Mouse (Mus musculus): ENCODE results near the gene Acr.

Acr gene

GRCm38 (mm10) chr15:89568114-89568513 lies at the start of gene Acr:
Acr (plus strand) TSS chr15:89568326.
- DNase-seq (ENCODE audit: low spot score), result no peak

GRCm38 (mm10) chr15:89521951-89522350 lies 46.2 kb upstream of the Acr start:
- no peak for DNase-seq (ENCODE audit: low spot score)

- no peak for DNase-seq (ENCODE audit: low spot score)
Measured at GRCm38 (mm10) chr15:89522566-89523282, 45.4 kb upstream of the Acr start.

GRCm38 (mm10) chr15:89523283-89523832 lies 44.8 kb upstream of the Acr start:
- DNase-seq (ENCODE audit: low spot score), result no peak

- no peak for DNase-seq (ENCODE audit: low spot score)
Measured at GRCm38 (mm10) chr15:89524001-89524571, 44.0 kb upstream of the Acr start.

- no peak for DNase-seq (ENCODE audit: low spot score)
Measured at GRCm38 (mm10) chr15:89524611-89525415, 43.3 kb upstream of the Acr start.

GRCm38 (mm10) chr15:89525464-89525863 lies 42.7 kb upstream of the Acr start:
- no peak for DNase-seq (ENCODE audit: low spot score)

GRCm38 (mm10) chr15:89525896-89526295 lies 42.2 kb upstream of the Acr start:
- no peak for DNase-seq (ENCODE audit: low spot score)

- DNase-seq (ENCODE audit: low spot score), result no peak
Measured at GRCm38 (mm10) chr15:89526776-89527325, 41.3 kb upstream of the Acr start.

GRCm38 (mm10) chr15:89527466-89527865 lies 40.7 kb upstream of the Acr start:
- no peak for DNase-seq (ENCODE audit: low spot score)

- DNase-seq (ENCODE audit: low spot score), result no peak
Measured at GRCm38 (mm10) chr15:89528201-89528850, 39.8 kb upstream of the Acr start.

GRCm38 (mm10) chr15:89528923-89529322 lies 39.2 kb upstream of the Acr start:
- DNase-seq (ENCODE audit: low spot score), result no peak

- DNase-seq (ENCODE audit: low spot score), result no peak
Measured at GRCm38 (mm10) chr15:89530336-89530735, 37.8 kb upstream of the Acr start.

- no peak for DNase-seq (ENCODE audit: low spot score)
Measured at GRCm38 (mm10) chr15:89531399-89531798, 36.7 kb upstream of the Acr start.

GRCm38 (mm10) chr15:89532026-89532923 lies 35.9 kb upstream of the Acr start:
- no peak for DNase-seq (ENCODE audit: low spot score)

- no peak for DNase-seq (ENCODE audit: low spot score)
Measured at GRCm38 (mm10) chr15:89532924-89533842, 34.9 kb upstream of the Acr start.

- no peak for DNase-seq (ENCODE audit: low spot score)
Measured at GRCm38 (mm10) chr15:89533843-89534207, 34.3 kb upstream of the Acr start.

GRCm38 (mm10) chr15:89544171-89544570 lies 24.0 kb upstream of the Acr start:
- DNase-seq (ENCODE audit: low spot score), result no peak

GRCm38 (mm10) chr15:89547321-89547720 lies 20.8 kb upstream of the Acr start:
- no peak for DNase-seq (ENCODE audit: low spot score)

All from urinary bladder, postnatal 10 days (tissue).